Mouse (Mus musculus) spleen, postnatal 14 days (tissue): ENCODE measurements around the gene Dync1i1.
A peak's percentile ranks its signal among the peaks of the same experiment; 100 is the strongest.

Experiments
- DNase-seq, 2 experiments: peaks; one replicate each; pipeline ENCODE4 v3.0.0; 2021 to 2022; ENCODE audit warnings: low spot score in 2 of 2

Dync1i1 gene

DNA sequence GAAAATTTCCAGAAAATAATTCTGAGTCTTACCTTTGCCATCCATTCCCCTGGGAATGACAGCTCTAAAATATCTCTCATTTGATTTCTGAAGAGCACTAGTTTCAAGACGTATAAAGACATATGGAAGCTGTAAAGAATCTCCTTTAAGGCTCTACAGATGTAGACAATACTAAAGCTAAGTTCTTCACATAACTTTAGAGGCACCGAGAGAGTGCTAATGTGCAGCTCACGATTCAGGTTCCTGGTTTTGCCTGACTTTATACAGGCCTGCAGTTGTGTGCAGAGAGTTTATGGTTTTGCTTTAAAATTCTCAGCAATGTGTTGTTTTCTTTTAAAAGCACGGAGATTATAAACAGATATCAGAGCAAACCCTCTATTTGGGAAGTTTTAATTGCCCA lies 242.1 kb downstream of the Dync1i1 start:
- no peak for DNase-seq

GRCm38 (mm10) chr6:5969613-5970012 lies 244.2 kb downstream of the Dync1i1 start:
- no peak for DNase-seq

GRCm38 (mm10) chr6:5976241-5976640 lies 250.8 kb downstream of the Dync1i1 start:
- no peak for DNase-seq

GRCm38 (mm10) chr6:5977238-5977920 lies 251.9 kb downstream of the Dync1i1 start:
- no peak for DNase-seq

DNA sequence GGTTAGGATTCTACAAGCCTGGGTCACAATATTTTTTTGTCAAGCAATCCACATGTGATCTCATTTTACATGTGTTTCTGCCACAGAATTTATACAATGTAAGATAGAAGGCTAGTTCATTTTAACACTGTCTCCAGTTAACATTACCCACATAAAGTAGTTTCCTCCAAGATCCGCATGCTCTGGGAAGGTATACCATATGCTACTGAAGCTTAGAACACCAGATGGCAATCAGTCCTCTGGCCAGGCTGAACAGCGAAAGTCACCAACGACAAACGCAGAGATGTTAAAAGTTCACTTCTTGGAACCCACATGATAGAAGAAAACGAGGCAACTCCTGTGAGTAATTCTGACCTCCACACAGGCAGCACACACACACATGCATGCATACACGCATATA lies 265.8 kb downstream of the Dync1i1 start:
- DNase-seq: no peak

- DNase-seq: no peak
Measured at GRCm38 (mm10) chr6:5991817-5992755, 266.6 kb downstream of the Dync1i1 start.

GRCm38 (mm10) chr6:5993056-5993455 lies 267.6 kb downstream of the Dync1i1 start:
- DNase-seq: no peak

DNA sequence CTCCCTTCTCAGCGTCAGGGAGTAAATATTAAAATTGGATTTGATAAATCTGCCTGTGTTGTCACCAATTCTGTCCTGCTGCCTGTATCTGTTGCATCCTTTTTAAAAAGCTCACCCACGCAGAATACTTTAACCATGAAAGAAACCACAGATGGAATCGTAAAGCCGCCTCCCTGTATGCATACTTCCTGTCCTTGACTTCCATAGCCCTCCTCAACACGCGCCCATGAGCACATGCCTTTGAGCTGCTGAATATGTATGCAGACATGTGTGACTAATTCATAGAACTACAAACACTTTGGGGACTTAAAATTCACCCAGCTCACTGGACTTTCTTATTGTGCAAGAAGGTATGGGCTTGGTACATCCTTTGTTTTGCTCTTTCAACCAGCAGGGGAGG lies 272.1 kb downstream of the Dync1i1 start:
- no peak for DNase-seq

DNA sequence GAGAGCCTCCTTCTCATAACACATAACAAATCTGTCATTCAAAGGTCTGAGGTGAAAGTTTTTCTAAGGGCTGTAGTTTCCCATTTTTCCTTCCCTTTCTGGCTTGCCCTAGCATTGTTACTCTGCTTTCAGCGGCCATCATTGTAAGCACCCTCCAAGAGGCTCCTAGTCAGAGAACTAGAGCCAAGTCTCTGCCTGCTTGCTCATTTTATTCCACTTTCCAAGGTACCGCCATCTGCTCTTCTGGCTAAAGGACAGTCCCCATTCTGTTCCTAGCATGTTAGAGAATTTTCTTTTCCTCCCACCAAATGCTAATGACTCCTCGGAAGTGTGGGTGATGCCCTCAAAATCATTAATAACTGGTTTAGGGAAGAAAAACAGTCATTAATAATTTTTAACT lies 276.6 kb downstream of the Dync1i1 start:
- DNase-seq: no peak

DNA sequence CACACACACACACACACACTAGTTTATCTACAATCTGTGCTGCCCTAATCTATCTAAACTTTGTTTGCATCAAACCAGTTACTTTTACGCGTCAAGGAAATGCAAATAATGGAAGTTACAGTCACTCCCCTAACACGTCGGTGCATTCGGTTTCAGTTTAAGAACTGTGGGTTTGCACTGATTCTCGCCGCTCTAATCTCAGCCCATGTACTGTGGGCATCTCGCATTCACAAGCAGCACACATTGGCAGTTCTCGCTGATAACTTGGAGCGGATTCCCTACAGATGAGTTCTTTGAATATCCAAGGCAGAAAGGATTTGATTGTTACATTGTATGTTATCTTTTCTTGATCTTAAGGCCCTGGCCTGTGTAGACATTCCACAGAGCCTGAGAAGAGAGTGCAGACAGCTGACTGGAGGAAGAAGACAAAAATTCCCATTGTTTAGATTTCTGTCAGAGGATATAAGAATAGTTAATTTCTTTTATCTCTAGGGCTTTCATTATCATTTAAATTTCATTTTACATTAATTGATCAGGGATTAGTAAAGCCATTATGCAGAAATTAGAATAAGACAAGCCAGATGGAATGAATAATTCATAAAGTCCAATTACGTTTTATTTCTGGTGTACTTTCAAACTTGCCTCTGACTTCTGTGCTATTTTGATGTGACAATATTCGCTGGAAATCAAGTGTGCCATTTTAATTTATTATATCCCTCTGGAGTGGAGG lies 279.5 kb downstream of the Dync1i1 start:
- no peak for DNase-seq

GRCm38 (mm10) chr6:6005762-6006431 lies 280.5 kb downstream of the Dync1i1 start:
- peak in 1 of 2 experiments; percentile 17 for DNase-seq

GRCm38 (mm10) chr6:6011364-6011763 lies 285.9 kb downstream of the Dync1i1 start:
- no peak for DNase-seq

GRCm38 (mm10) chr6:6015616-6016015 lies 290.2 kb downstream of the Dync1i1 start:
- DNase-seq: no peak

- DNase-seq: no peak
Measured at GRCm38 (mm10) chr6:6016931-6017330, 291.5 kb downstream of the Dync1i1 start.

GRCm38 (mm10) chr6:6023976-6024375 lies 298.5 kb downstream of the Dync1i1 start:
- no peak for DNase-seq

GRCm38 (mm10) chr6:6027664-6028063 lies 302.2 kb downstream of the Dync1i1 start:
- no peak for DNase-seq

DNA sequence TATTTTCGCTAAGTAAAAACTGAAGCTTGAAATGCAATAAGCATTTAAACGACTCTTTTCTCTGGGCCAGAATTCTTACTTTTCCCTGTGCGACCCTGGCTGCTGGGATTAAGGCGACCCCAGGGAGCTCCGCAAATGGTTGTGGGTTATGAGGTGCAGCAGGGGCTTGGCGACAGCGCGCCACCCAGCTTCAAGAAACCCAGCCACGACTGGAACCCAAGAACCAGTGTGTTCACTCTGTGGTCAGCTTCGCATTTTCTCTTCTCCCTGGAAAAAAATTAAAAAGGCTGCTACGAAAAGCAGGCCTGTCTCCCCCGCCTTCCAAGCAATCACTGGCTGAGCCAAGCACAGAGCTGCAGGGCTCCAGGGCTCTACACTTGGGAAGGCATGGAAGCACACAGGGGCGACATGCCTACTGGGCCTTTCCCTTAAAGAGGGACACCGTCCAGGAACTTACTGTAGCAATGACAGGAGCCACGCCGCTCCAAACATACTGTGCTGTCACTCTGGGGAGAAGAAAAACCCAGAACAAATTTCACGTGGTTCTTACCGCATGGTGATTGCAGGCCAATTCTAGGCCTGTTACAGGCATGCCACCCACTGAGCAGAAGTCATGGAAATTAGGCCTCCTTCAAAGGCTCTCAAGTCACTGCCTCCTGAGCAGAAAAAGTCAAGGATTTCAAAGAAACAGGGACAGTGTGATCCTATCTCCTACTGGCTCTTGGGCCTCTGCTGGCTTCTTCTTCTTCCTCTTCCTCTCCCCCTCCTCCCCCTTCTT lies 313.5 kb downstream of the Dync1i1 start:
- DNase-seq: no peak

- no peak for DNase-seq
Measured at GRCm38 (mm10) chr6:6046729-6047424, 321.4 kb downstream of the Dync1i1 start.

DNA sequence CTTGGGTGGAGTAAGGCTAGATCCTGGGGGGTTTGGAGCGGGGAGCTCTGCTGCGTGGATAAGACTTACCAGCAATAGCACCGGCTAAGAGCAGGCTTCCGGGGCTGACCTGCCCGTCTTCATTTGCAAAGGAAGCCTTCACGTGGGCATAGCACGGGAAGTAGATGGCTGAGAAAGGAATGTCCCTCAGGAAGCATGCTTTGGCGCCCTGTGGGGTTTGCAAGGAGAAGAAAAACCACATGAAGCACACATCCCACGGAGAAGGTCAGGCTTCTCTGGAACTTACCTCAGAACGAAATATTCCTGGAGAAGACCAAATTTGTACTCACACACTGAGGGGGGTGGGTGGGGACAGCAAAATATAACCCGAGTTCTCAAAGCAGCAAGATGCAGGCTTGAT lies 327.3 kb downstream of the Dync1i1 start:
- DNase-seq: no peak

GRCm38 (mm10) chr6:6053946-6054345 lies 328.5 kb downstream of the Dync1i1 start:
- DNase-seq: no peak
